Mouse (Mus musculus): ENCODE data around the gene D7Ertd443e. TPM values are rescaled to one million over a fixed set of nuclear protein-coding genes. Genes with fewer than 3 reads are reported as not detected.

D7Ertd443e gene
- total and polyA plus RNA-seq, 3 experiments, result not detected

GRCm38 (mm10) chr7:134372276-134372675 lies 13.2 kb downstream of the D7Ertd443e start:
- Histone ChIP-seq H3K9ac (ENCODE audit: control insufficient read depth, low read depth, low read length, poor library complexity, severe bottlenecking) (no peak overlapping the region), H3K36me3 (ENCODE audit: control insufficient read depth in 1 of 2, insufficient read depth in 2 of 2, low read length in 2 of 2) (no peaks in the 10 kb centered on the region), H3K4me1 (ENCODE audit: control insufficient read depth in 1 of 2, insufficient read depth in 2 of 2, low read length in 2 of 2) (no peaks in the 10 kb centered on the region), H3K79me2 (ENCODE audit: control insufficient read depth, insufficient read depth, low read length, poor library complexity) (no peaks in the 10 kb centered on the region), H3K27ac (ENCODE audit: control insufficient read depth, low read depth, low read length) (no peak overlapping the region), H3K4me3 (ENCODE audit: control insufficient read depth in 1 of 2, insufficient read depth in 1 of 2, low read depth in 2 of 2, low read length in 2 of 2) (no peak overlapping the region), H3K27me3 (ENCODE audit: control insufficient read depth in 1 of 2, insufficient read depth in 2 of 2, low read length in 2 of 2) (no peaks in the 10 kb centered on the region), H3K9me3 (replicated peaks; ENCODE audit: insufficient read depth, low read length) (no peaks in the 10 kb centered on the region)
- no peak for DNase-seq (ENCODE audit: low read depth, low spot score)
- TF ChIP-seq KAT2A (conservative IDR thresholded peaks at IDR 0.05; ENCODE audit: low read depth, low read length), result no peak
- TF ChIP-seq MEF2A (IDR thresholded peaks at IDR 0.05; ENCODE audit: extremely low read depth, insufficient replicate concordance, low read depth, low read length, poor library complexity, severe bottlenecking), result no peak
- TF ChIP-seq MAZ (IDR thresholded peaks at IDR 0.05; ENCODE audit: low read depth, low read length), result no peak
- no peak for TF ChIP-seq EP300 (IDR thresholded peaks at IDR 0.05; ENCODE audit: low read depth in 1 of 2, low read length in 2 of 2)
- no peak for TF ChIP-seq ZKSCAN1 (IDR thresholded peaks at IDR 0.05; ENCODE audit: low read depth, low read length)
- no peak for TF ChIP-seq E2F4 (IDR thresholded peaks at IDR 0.05; ENCODE audit: borderline replicate concordance, low read depth, low read length)
- TF ChIP-seq NELFE (IDR thresholded peaks at IDR 0.05; ENCODE audit: low read depth, low read length), result no peak
- no peak for TF ChIP-seq MYB (IDR thresholded peaks at IDR 0.05; ENCODE audit: low read depth, low read length)
- no peak for TF ChIP-seq MYC (IDR thresholded peaks at IDR 0.05; ENCODE audit: low read depth, low read length)
- no peak for TF ChIP-seq MAX (IDR thresholded peaks at IDR 0.05; ENCODE audit: low read length)
- TF ChIP-seq NRF1 (IDR thresholded peaks at IDR 0.05; ENCODE audit: insufficient read depth, low read depth, low read length, poor library complexity, severe bottlenecking), result no peak
- TF ChIP-seq CTCF (IDR thresholded peaks at IDR 0.05 in 2 of 3, conservative IDR thresholded peaks at IDR 0.05 in 1 of 3; ENCODE audit: control insufficient read depth in 1 of 3, insufficient read depth in 1 of 3, low read depth in 2 of 3, low read length in 3 of 3, poor library complexity in 1 of 3, severe bottlenecking in 1 of 3), result no peak
- TF ChIP-seq TBP (IDR thresholded peaks at IDR 0.05; ENCODE audit: low read depth, low read length), result no peak

DNA sequence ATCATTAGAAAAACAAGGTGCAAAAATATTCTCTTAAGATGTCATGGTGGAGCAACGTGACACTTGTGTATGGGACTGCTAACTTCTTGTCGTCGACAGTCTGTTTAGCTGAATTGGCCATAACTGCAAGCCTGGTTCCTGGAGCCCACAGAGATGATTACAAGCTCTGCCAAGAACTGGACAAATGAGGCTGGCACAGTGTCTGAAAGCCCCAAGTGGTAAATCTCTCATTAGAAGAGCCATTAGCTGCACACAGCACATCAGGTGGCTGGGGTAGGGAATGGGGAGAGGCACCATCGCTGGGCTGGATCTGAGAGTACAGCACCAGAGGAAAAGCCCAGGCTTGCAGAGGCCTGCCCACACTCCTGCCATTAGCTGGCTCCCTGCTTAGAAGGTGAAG lies 16.2 kb downstream of the D7Ertd443e start:
- no peak for DNase-seq (ENCODE audit: low read depth, low spot score)
- Histone ChIP-seq H3K4me1 (ENCODE audit: control insufficient read depth in 1 of 2, insufficient read depth in 2 of 2, low read length in 2 of 2) (no peaks in the 10 kb centered on the region), H3K27me3 (ENCODE audit: control insufficient read depth in 1 of 2, insufficient read depth in 2 of 2, low read length in 2 of 2) (no peaks in the 10 kb centered on the region), H3K9ac (ENCODE audit: control insufficient read depth, low read depth, low read length, poor library complexity, severe bottlenecking) (no peak overlapping the region), H3K79me2 (ENCODE audit: control insufficient read depth, insufficient read depth, low read length, poor library complexity) (no peaks in the 10 kb centered on the region), H3K4me3 (ENCODE audit: control insufficient read depth in 1 of 2, insufficient read depth in 1 of 2, low read depth in 2 of 2, low read length in 2 of 2) (no peak overlapping the region), H3K9me3 (replicated peaks; ENCODE audit: insufficient read depth, low read length) (no peaks in the 10 kb centered on the region), H3K27ac (ENCODE audit: control insufficient read depth, low read depth, low read length) (no peak overlapping the region), H3K36me3 (ENCODE audit: control insufficient read depth in 1 of 2, insufficient read depth in 2 of 2, low read length in 2 of 2) (no peaks in the 10 kb centered on the region)
- no peak for TF ChIP-seq ZNF384 (IDR thresholded peaks at IDR 0.05; ENCODE audit: low read depth, low read length)
- no peak for TF ChIP-seq GABPA (IDR thresholded peaks at IDR 0.05; ENCODE audit: low read depth, low read length)
- TF ChIP-seq RCOR1 (IDR thresholded peaks at IDR 0.05; ENCODE audit: low read depth, low read length), result no peak
- no peak for TF ChIP-seq ETS1 (IDR thresholded peaks at IDR 0.05; ENCODE audit: low read depth, low read length)
- TF ChIP-seq SIN3A (IDR thresholded peaks at IDR 0.05; ENCODE audit: low read length), result no peak
- TF ChIP-seq HCFC1 (IDR thresholded peaks at IDR 0.05; ENCODE audit: low read depth, low read length), result no peak
- no peak for TF ChIP-seq RAD21 (IDR thresholded peaks at IDR 0.05; ENCODE audit: low read depth, low read length)
- TF ChIP-seq NRF1 (IDR thresholded peaks at IDR 0.05; ENCODE audit: insufficient read depth, low read depth, low read length, poor library complexity, severe bottlenecking), result no peak
- no peak for TF ChIP-seq E2F4 (IDR thresholded peaks at IDR 0.05; ENCODE audit: borderline replicate concordance, low read depth, low read length)
- TF ChIP-seq CHD2 (IDR thresholded peaks at IDR 0.05; ENCODE audit: low read length), result no peak
- TF ChIP-seq UBTF (IDR thresholded peaks at IDR 0.05; ENCODE audit: borderline replicate concordance, insufficient read depth, low read depth, low read length), result no peak
- TF ChIP-seq MXI1 (IDR thresholded peaks at IDR 0.05; ENCODE audit: low read depth, low read length), result no peak
- no peak for TF ChIP-seq MYC (IDR thresholded peaks at IDR 0.05; ENCODE audit: low read depth, low read length)
- no peak for TF ChIP-seq ZKSCAN1 (IDR thresholded peaks at IDR 0.05; ENCODE audit: low read depth, low read length)
- TF ChIP-seq MAX (IDR thresholded peaks at IDR 0.05; ENCODE audit: low read length), result no peak

Data from MEL (cell line).